Mouse (Mus musculus): ENCODE measurements at regions not wholly inside any gene's neighbourhood (a gene's known extent, or its start where the extent isn't known, plus 50 kb on each side); places are given as distances from the start of the nearest gene placed in this dataset.

- TF ChIP-seq CTCF (IDR thresholded peaks at IDR 0.05; ENCODE audit: control insufficient read depth, insufficient read depth, insufficient replicate concordance, low read depth, low read length): no peak
- no peak for TF ChIP-seq POLR2A (IDR thresholded peaks at IDR 0.05; ENCODE audit: control insufficient read depth, low read depth, low read length)
Measured at GRCm38 (mm10) chr15:16933137-16933677, 204.7 kb downstream of the Cdh9 start.
